Mouse (Mus musculus) large intestine, adult 2 months (tissue): Measurements from ENCODE around the gene Fadd. TPM values are rescaled to one million over a fixed set of nuclear protein-coding genes. Genes with fewer than 3 reads are reported as not detected.

Experiments used
- DNase-seq: peaks from one replicate; pipeline ENCODE4 v3.0.0-alpha.2; 2012; ENCODE audit warnings: low read depth, low spot score
- WGBS: fragments of 180-500 bp; shearing (Covaris S2); methylation state at CpG from one replicate; pipeline ENCODE4 v1.1.7; 2018; 5-methylcytosine and 5-hydroxymethylcytosine counted together
- polyA plus RNA-seq: library from polyadenylated mRNA; depleted of rRNA; stranded (reverse); fragments of >200 nt; gene quantifications from 2 replicates; pipeline ENCODE4 v1.2.3, GENCODE M21; 2012; rRNA removed

Gene Fadd
- polyA plus RNA-seq, 1 experiment = 15.3 TPM

GRCm38 (mm10) chr7:144539146-144539545 is 43.1 kb downstream of the Fadd start:
- 83% methylated on average over 2 of the region's 2 CpGs for WGBS
- no peak for DNase-seq

- WGBS = 77% methylated on average over 4 of the region's 4 CpGs
- DNase-seq = no peak
Measured at GRCm38 (mm10) chr7:144538030-144538644, 44.1 kb downstream of the Fadd start.

DNA sequence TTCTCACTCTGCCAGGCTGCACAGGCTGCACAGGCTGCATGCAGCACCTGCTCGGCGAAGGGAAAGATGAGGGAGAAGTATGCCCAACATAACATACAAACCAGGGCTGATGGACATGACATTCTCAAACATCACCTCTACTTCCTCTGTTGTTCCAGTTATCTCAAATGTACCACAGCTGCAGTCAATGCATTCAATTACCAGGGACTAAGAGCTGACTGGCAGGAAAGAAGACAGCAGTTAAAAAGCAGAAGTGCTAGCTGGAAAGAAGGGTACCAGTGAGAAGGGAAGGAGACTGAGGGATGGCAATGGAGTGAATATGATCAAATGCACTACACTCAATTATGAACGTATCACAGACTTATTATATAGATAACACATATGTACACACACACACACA is 45.9 kb downstream of the Fadd start:
- 90% methylated on average over 3 of the region's 3 CpGs for WGBS
- DNase-seq = no peak

- 69% methylated on average over 3 of the region's 3 CpGs for WGBS
- no peak for DNase-seq
Measured at GRCm38 (mm10) chr7:144534773-144535172, 47.5 kb downstream of the Fadd start.

DNA sequence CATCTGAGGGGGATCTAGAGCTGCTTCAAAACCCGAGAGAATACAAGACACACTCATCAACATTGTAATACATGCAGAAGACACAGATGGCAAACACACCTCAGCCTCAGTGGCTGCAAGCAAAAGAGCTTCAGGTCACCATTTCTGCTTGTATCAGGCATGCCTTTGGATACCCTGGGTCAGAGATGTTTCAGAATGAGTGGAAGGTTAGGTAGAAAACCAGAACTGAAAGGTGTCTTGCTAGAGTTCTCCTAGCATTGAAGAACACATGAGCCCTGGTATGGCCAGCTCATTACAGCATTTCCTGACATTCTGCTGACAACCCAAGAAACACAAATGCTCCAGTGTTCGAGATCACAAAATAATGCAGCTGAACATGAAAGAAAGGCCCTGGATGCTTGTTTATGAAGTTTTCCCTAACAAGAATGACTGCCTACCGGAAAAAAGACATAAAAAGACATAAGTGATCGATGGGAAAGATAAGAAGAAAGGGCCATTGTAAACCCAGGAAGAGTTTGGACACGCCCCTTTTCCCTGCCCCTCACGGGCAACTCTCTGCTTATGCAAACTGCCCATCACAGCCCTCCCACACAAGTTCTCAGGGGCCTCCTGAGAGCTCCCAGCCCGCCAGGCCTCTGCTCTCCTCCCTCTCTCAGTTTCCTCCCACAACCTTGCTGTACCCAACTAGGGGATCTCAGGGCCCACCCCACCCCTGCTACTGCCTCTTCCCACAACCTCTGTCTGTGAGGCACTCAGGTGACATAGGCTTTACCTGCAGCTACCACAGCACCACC is 50.5 kb downstream of the Fadd start:
- 22% methylated on average over 7 of the region's 7 CpGs for WGBS
- no peak for DNase-seq

GRCm38 (mm10) chr7:144529851-144530250 is 52.4 kb downstream of the Fadd start:
- no peak for DNase-seq
- 82% methylated on average over 3 of the region's 3 CpGs for WGBS

- DNase-seq = no peak
- WGBS = 11% methylated on average over 1 of the region's 1 CpGs
Measured at GRCm38 (mm10) chr7:144527723-144528221, 54.5 kb downstream of the Fadd start.

Other genes with a start within 250 kb of the Fadd start
- gene Cttn, start 111.5 kb downstream of the Fadd start, polyA plus RNA-seq = 126 and 155 TPM in 2 replicates
- 24.7 and 28.9 TPM in 2 replicates for gene Ppfia1, start 28.7 kb downstream of the Fadd start, polyA plus RNA-seq
- gene Ano1, start 169.5 kb upstream of the Fadd start, polyA plus RNA-seq = 6.9 and 12.2 TPM in 2 replicates